Mouse (Mus musculus): ENCODE measurements around the gene Cyb561d1. TPM values are rescaled to one million over a fixed set of nuclear protein-coding genes. Genes with fewer than 3 reads are reported as not detected.

Gene Cyb561d1
- polyA plus RNA-seq, 2 experiments, result 1.4 to 1.5 TPM

- TF ChIP-seq EP300 (IDR thresholded peaks at IDR 0.05; ENCODE audit: low read depth) (no peak), CTCF (IDR thresholded peaks at IDR 0.05; ENCODE audit: low read depth) (peak; percentile 95)
- whole genome bisulfite sequencing (ENCODE audit: insufficient replicate concordance), result 68% methylated on average over 11 of the region's 11 CpGs
Measured at GRCm38 (mm10) chr3:108203621-108204325, 2.8 kb upstream of the Cyb561d1 start.

DNA sequence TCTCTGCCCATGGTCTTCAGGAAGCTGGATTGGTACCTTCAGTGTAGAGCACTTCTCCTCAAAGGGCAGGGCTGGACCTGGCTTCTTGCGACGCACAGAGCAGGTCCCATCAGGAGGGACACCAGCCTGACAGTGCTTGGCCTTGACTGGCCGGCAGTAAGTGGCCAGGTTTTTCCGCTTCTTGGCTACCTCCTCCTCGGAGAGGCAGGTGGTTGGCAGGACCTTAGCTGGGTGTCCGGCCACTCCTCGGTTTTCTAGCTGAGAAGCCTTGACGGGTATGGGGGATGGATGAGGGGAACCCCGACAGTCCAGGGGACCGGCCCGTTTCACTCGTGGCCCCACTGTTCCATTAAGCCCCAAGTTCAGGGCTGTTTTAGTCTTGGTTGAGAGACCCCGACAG, 2.2 kb upstream of the Cyb561d1 start:
- 85% methylated on average over 13 of the region's 13 CpGs for WGBS (ENCODE audit: insufficient replicate concordance)
- Histone ChIP-seq H3K36me3 (replicated peaks; ENCODE audit: control insufficient read depth, insufficient read depth, low read depth) (no peaks in the 10 kb centered on the region), H3K27ac (no peak overlapping the region), H3K4me2 (ENCODE audit: low read depth) (no peak overlapping the region), H3K9me3 (ENCODE audit: control insufficient read depth, low read length) (no peaks in the 10 kb centered on the region), H3K4me3 (ENCODE audit: insufficient read depth in 1 of 2, low read depth in 2 of 2, low read length in 2 of 2) (no peak overlapping the region), H3K9ac (replicated peaks) (no peak overlapping the region), H3K27me3 (ENCODE audit: control insufficient read depth, insufficient read depth, low read length) (no peaks in the 10 kb centered on the region), H3K4me1 (replicated peaks; ENCODE audit: control insufficient read depth in 2 of 2, insufficient read depth in 2 of 2, low read length in 1 of 2) (peaks cover 9 to 11% of the 10 kb centered on the region in 2 experiments)
- no peak for DNase-seq (ENCODE audit: low read depth in 3 of 3, low spot score in 3 of 3)
- ATAC-seq (ENCODE audit: insufficient read depth), result no peak
- TF ChIP-seq CTCF (IDR thresholded peaks at IDR 0.05; ENCODE audit: low read depth), result no peak
- TF ChIP-seq EP300 (IDR thresholded peaks at IDR 0.05; ENCODE audit: low read depth), result no peak

More at GRCm38 (mm10) chr3:108203621-108204325, 2.8 kb upstream of the Cyb561d1 start:
- Histone ChIP-seq H3K36me3 (replicated peaks; ENCODE audit: control insufficient read depth, insufficient read depth, low read depth) (no peaks in the 10 kb centered on the region), H3K27me3 (ENCODE audit: control insufficient read depth, insufficient read depth, low read length) (no peaks in the 10 kb centered on the region), H3K9me3 (ENCODE audit: control insufficient read depth, low read length) (no peaks in the 10 kb centered on the region), H3K4me3 (ENCODE audit: insufficient read depth in 1 of 2, low read depth in 2 of 2, low read length in 2 of 2) (no peak overlapping the region), H3K4me1 (replicated peaks; ENCODE audit: control insufficient read depth in 2 of 2, insufficient read depth in 2 of 2, low read length in 1 of 2) (peaks cover 9 to 11% of the 10 kb centered on the region in 2 experiments), H3K9ac (replicated peaks) (no peak overlapping the region), H3K27ac (no peak overlapping the region), H3K4me2 (ENCODE audit: low read depth) (no peak overlapping the region)
- DNase-seq (ENCODE audit: low read depth in 3 of 3, low spot score in 3 of 3) (peak; percentile 40 to 55 (median 49)), ATAC-seq (ENCODE audit: insufficient read depth) (no peak)

DNA sequence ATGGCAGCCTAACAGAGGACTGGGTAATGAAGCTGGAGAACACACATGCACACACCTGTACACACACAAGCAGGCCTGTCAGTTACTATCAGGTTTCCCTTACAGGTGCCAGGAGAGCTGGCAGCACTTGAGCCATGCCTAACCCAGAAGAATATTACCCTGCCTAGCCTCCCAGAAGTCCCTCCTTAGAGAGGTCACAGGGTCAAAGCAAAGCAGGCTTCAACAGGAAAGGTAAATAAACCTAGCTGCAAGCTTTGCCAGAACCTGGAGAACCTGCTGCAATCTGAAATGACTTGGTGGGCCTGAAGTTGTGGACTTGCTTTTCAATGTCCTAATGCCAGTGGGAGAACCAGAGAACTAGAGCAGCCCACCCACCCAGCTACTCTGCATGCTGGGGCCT, 1.5 kb upstream of the Cyb561d1 start:
- H3K4me2 ChIP-seq (ENCODE audit: low read depth), result no peak overlapping the region
- no peak overlapping the region for H3K9ac ChIP-seq (replicated peaks)
- peaks cover 9 to 11% of the 10 kb centered on the region in 2 experiments for H3K4me1 ChIP-seq (replicated peaks; ENCODE audit: control insufficient read depth in 2 of 2, insufficient read depth in 2 of 2, low read length in 1 of 2)
- no peaks in the 10 kb centered on the region for H3K27me3 ChIP-seq (ENCODE audit: control insufficient read depth, insufficient read depth, low read length)
- H3K9me3 ChIP-seq (ENCODE audit: control insufficient read depth, low read length), result no peaks in the 10 kb centered on the region
- no peak for DNase-seq (ENCODE audit: low read depth in 3 of 3, low spot score in 3 of 3)
- H3K27ac ChIP-seq, result no peak overlapping the region
- H3K36me3 ChIP-seq (replicated peaks; ENCODE audit: control insufficient read depth, insufficient read depth, low read depth), result no peaks in the 10 kb centered on the region
- TF ChIP-seq EP300 (IDR thresholded peaks at IDR 0.05; ENCODE audit: low read depth), result no peak
- TF ChIP-seq CTCF (IDR thresholded peaks at IDR 0.05; ENCODE audit: low read depth), result no peak
- no peak for ATAC-seq (ENCODE audit: insufficient read depth)
- H3K4me3 ChIP-seq (ENCODE audit: insufficient read depth in 1 of 2, low read depth in 2 of 2, low read length in 2 of 2), result no peak overlapping the region

- Histone ChIP-seq H3K27ac (no peak overlapping the region; the same call in 1 of the 2 replicates), H3K9me3 (ENCODE audit: control insufficient read depth, low read length) (no peaks in the 10 kb centered on the region), H3K9ac (replicated peaks) (no peak overlapping the region), H3K4me2 (ENCODE audit: low read depth) (peak overlapping the region; percentile 76), H3K4me1 (replicated peaks; ENCODE audit: control insufficient read depth in 2 of 2, insufficient read depth in 2 of 2, low read length in 1 of 2) (peaks cover 11 to 16% of the 10 kb centered on the region in 2 experiments), H3K36me3 (replicated peaks; ENCODE audit: control insufficient read depth, insufficient read depth, low read depth) (no peaks in the 10 kb centered on the region), H3K4me3 (ENCODE audit: insufficient read depth in 1 of 2, low read depth in 2 of 2, low read length in 2 of 2) (no peak overlapping the region; a peak in 1 of 4 replicates), H3K27me3 (ENCODE audit: control insufficient read depth, insufficient read depth, low read length) (no peaks in the 10 kb centered on the region)
- DNase-seq (ENCODE audit: low read depth in 3 of 3, low spot score in 3 of 3) (no peak), ATAC-seq (ENCODE audit: insufficient read depth) (no peak)
- TF ChIP-seq CTCF (IDR thresholded peaks at IDR 0.05; ENCODE audit: low read depth), result no peak
- no peak for TF ChIP-seq EP300 (IDR thresholded peaks at IDR 0.05; ENCODE audit: low read depth)
- 82% methylated on average over 6 of the region's 6 CpGs for WGBS (ENCODE audit: insufficient replicate concordance)
Measured at GRCm38 (mm10) chr3:108199231-108199630, 1.8 kb downstream of the Cyb561d1 start.

GRCm38 (mm10) chr3:108197066-108197497, 3.9 kb downstream of the Cyb561d1 start:
- H3K4me3 ChIP-seq (ENCODE audit: insufficient read depth in 1 of 2, low read depth in 2 of 2, low read length in 2 of 2), result no peak overlapping the region
- no peak for TF ChIP-seq CTCF (IDR thresholded peaks at IDR 0.05; ENCODE audit: low read depth)
- no peak for TF ChIP-seq EP300 (IDR thresholded peaks at IDR 0.05; ENCODE audit: low read depth)
- ATAC-seq (ENCODE audit: insufficient read depth) (no peak), DNase-seq (ENCODE audit: low read depth in 3 of 3, low spot score in 3 of 3) (no peak)
- H3K9ac ChIP-seq (replicated peaks), result no peak overlapping the region
- peaks cover 11 to 16% of the 10 kb centered on the region in 2 experiments for H3K4me1 ChIP-seq (replicated peaks; ENCODE audit: control insufficient read depth in 2 of 2, insufficient read depth in 2 of 2, low read length in 1 of 2)
- H3K4me2 ChIP-seq (ENCODE audit: low read depth), result no peak overlapping the region
- 54% methylated on average over 14 of the region's 14 CpGs for WGBS (ENCODE audit: insufficient replicate concordance)
- H3K27ac ChIP-seq, result no peak overlapping the region
- H3K9me3 ChIP-seq (ENCODE audit: control insufficient read depth, low read length), result no peaks in the 10 kb centered on the region
- no peaks in the 10 kb centered on the region for H3K27me3 ChIP-seq (ENCODE audit: control insufficient read depth, insufficient read depth, low read length)
- H3K36me3 ChIP-seq (replicated peaks; ENCODE audit: control insufficient read depth, insufficient read depth, low read depth), result no peaks in the 10 kb centered on the region

Measured in liver, embryonic 14.5 days (tissue).